Comparison of ENCODE assay signal across 8 mouse cellular contexts in genomic region chr17:55892406-55892955, GRCm38 (mm10). TPM values are rescaled to one million over a fixed set of nuclear protein-coding genes. Genes with fewer than 3 reads are reported as not detected.
A peak's percentile ranks its signal among the peaks of the same experiment; 100 is the strongest.
DNase-seq lines count a peak whose midpoint lies in the region; ATAC-seq and TF ChIP-seq lines count a peak whose summit lies in the region.
"Not testable (repeated sequence)": the region's sequence is repeated elsewhere in the genome, so short reads cannot be mapped to it uniquely, and the experiment has no call there.

No protein-coding gene starts in this region.

- H3K27me3 ChIP-seq in heart, embryonic 15.5 days; limb, embryonic 15.5 days; midbrain, embryonic 10.5 days (ENCODE audit: low read depth, poor library complexity, severe bottlenecking): not testable (repeated sequence)

- H3K27ac ChIP-seq in bone marrow macrophage, adult 2 months (ENCODE audit: insufficient read depth, low read depth, low read length), result peak overlapping the region; percentile 54
- not testable (repeated sequence) for H3K27ac ChIP-seq in embryonic fibroblast, embryonic 13.5 days (ENCODE audit: insufficient read depth, low read length)
- H3K27ac ChIP-seq in heart, embryonic 15.5 days, result peak overlapping the region; percentile 86
- peak overlapping the region; percentile 61; the same call in 1 of the 2 replicates for H3K27ac ChIP-seq in limb, embryonic 15.5 days
- peak overlapping the region; percentile 84 for H3K27ac ChIP-seq in midbrain, embryonic 10.5 days (replicated peaks)

- 6% methylated on average over 6 of the region's 8 CpGs for WGBS in heart, embryonic 15.5 days
- WGBS in limb, embryonic 15.5 days, result 8% methylated on average over 6 of the region's 8 CpGs
- 14% methylated on average over 7 of the region's 8 CpGs for WGBS in midbrain, embryonic 10.5 days

- not testable (repeated sequence) for TF ChIP-seq CTCF in bone marrow macrophage, adult 2 months (IDR thresholded peaks at IDR 0.05; ENCODE audit: low read depth, low read length); embryonic fibroblast, embryonic 13.5 days (IDR thresholded peaks at IDR 0.05; ENCODE audit: borderline replicate concordance, insufficient read depth, low read length)

- not testable (repeated sequence) for H3K4me1 ChIP-seq in bone marrow macrophage, adult 2 months (ENCODE audit: control insufficient read depth, insufficient read depth, low read length); embryonic fibroblast, embryonic 13.5 days (ENCODE audit: control insufficient read depth, insufficient read depth, low read length); heart, embryonic 15.5 days (replicated peaks); limb, embryonic 15.5 days
- peaks cover 12% of the 10 kb centered on the region for H3K4me1 ChIP-seq in midbrain, embryonic 10.5 days

- H3K9ac ChIP-seq in heart, embryonic 15.5 days, result peak overlapping the region; percentile 31; the same call in 1 of the 2 replicates
- not testable (repeated sequence) for H3K9ac ChIP-seq in limb, embryonic 15.5 days

- peaks cover 18% of the 10 kb centered on the region for H3K36me3 ChIP-seq in heart, embryonic 15.5 days
- H3K36me3 ChIP-seq in limb, embryonic 15.5 days, result not testable (repeated sequence)
- peaks cover 24% of the 10 kb centered on the region for H3K36me3 ChIP-seq in midbrain, embryonic 10.5 days

- not testable (repeated sequence) for ATAC-seq in heart, embryonic 15.5 days (replicated peaks; ENCODE audit: insufficient number of reproducible peaks, insufficient read depth, low FRiP score, low read depth); limb, embryonic 15.5 days (ENCODE audit: insufficient number of reproducible peaks, low FRiP score, low TSS enrichment, low read depth)

- peak overlapping the region; percentile 79 for H3K4me3 ChIP-seq in bone marrow macrophage, adult 2 months (ENCODE audit: insufficient read depth, low read length)
- peak overlapping the region; percentile 57 for H3K4me3 ChIP-seq in embryonic fibroblast, embryonic 13.5 days (ENCODE audit: insufficient read depth, low read length)
- H3K4me3 ChIP-seq in heart, embryonic 15.5 days, result peak overlapping the region; percentile 58
- H3K4me3 ChIP-seq in limb, embryonic 15.5 days, result peak overlapping the region; percentile 53
- peak overlapping the region; percentile 55 for H3K4me3 ChIP-seq in midbrain, embryonic 10.5 days

- H3K4me2 ChIP-seq in heart, embryonic 15.5 days, result peak overlapping the region; percentile 62
- H3K4me2 ChIP-seq in limb, embryonic 15.5 days, result peak overlapping the region; percentile 40

- DNase-seq in 3T3-L1 (ENCODE audit: low read depth, low spot score), result peak; percentile 23
- DNase-seq in kidney, adult 18-20 months, result peak; percentile 69
- DNase-seq in midbrain, embryonic 10.5 days (ENCODE audit: low spot score), result not testable (repeated sequence)
- peak; percentile 18 to 22 for DNase-seq in right cerebral cortex, postnatal 36 days (ENCODE audit: low spot score in 2 of 2)

- H3K9me3 ChIP-seq in heart, embryonic 15.5 days (replicated peaks); limb, embryonic 15.5 days; midbrain, embryonic 10.5 days (replicated peaks): not testable (repeated sequence)

- TF ChIP-seq POLR2A in bone marrow macrophage, adult 2 months (IDR thresholded peaks at IDR 0.05; ENCODE audit: borderline replicate concordance, low read depth, low read length); embryonic fibroblast, embryonic 13.5 days (IDR thresholded peaks at IDR 0.05; ENCODE audit: low read depth, low read length): not testable (repeated sequence)

RNA-seq across cellular contexts. Expression of gene Zfp959, which starts 0.6 kb away (rescaled TPM):
- 8.7 and 11.8 TPM in 2 replicates for polyA plus RNA-seq in bone marrow macrophage, adult 2 months (2012; ENCODE audit: insufficient read depth, insufficient read length, missing spikeins)
- 5.8 and 10.1 TPM in 2 replicates for polyA plus RNA-seq in embryonic fibroblast, embryonic 13.5 days (2011; ENCODE audit: insufficient read length, low read depth, missing spikeins)
- polyA plus RNA-seq in heart, embryonic 15.5 days (2015; fragmentation: Nextera tagmentation; extraction: Ambion mirVana), result 6.8 and 8.8 TPM in 2 replicates
- polyA plus RNA-seq in limb, embryonic 15.5 days (2015; fragmentation: Nextera tagmentation; extraction: Ambion mirVana), result 13.5 and 14.4 TPM in 2 replicates
- 12.9 and 14.8 TPM in 2 replicates for polyA plus RNA-seq in midbrain, embryonic 10.5 days (2016; fragmentation: Nextera tagmentation; extraction: Ambion mirVana)

RNA-seq across cellular contexts. Expression of gene Zfp119a, which starts 13.8 kb away (rescaled TPM):
- 4.2 TPM in 2 replicates for polyA plus RNA-seq in bone marrow macrophage, adult 2 months (2012; ENCODE audit: insufficient read depth, insufficient read length, missing spikeins)
- polyA plus RNA-seq in embryonic fibroblast, embryonic 13.5 days (2011; ENCODE audit: insufficient read length, low read depth, missing spikeins), result 3.8 and 5.6 TPM in 2 replicates
- polyA plus RNA-seq in heart, embryonic 15.5 days (2015; fragmentation: Nextera tagmentation; extraction: Ambion mirVana), result 5.7 and 6.0 TPM in 2 replicates
- polyA plus RNA-seq in limb, embryonic 15.5 days (2015; fragmentation: Nextera tagmentation; extraction: Ambion mirVana), result 10.0 TPM in 2 replicates
- 8.5 and 10.3 TPM in 2 replicates for polyA plus RNA-seq in midbrain, embryonic 10.5 days (2016; fragmentation: Nextera tagmentation; extraction: Ambion mirVana)

RNA-seq across cellular contexts. Expression of gene Zfp119b, which starts 56.8 kb away (rescaled TPM):
- polyA plus RNA-seq in bone marrow macrophage, adult 2 months (2012; ENCODE audit: insufficient read depth, insufficient read length, missing spikeins), result 5.7 and 7.9 TPM in 2 replicates
- 4.6 and 5.4 TPM in 2 replicates for polyA plus RNA-seq in embryonic fibroblast, embryonic 13.5 days (2011; ENCODE audit: insufficient read length, low read depth, missing spikeins)
- 4.3 and 5.5 TPM in 2 replicates for polyA plus RNA-seq in heart, embryonic 15.5 days (2015; fragmentation: Nextera tagmentation; extraction: Ambion mirVana)
- polyA plus RNA-seq in limb, embryonic 15.5 days (2015; fragmentation: Nextera tagmentation; extraction: Ambion mirVana), result 6.9 and 9.1 TPM in 2 replicates
- polyA plus RNA-seq in midbrain, embryonic 10.5 days (2016; fragmentation: Nextera tagmentation; extraction: Ambion mirVana), result 5.4 and 5.8 TPM in 2 replicates

RNA-seq across cellular contexts. Expression of gene Ebi3, which starts 60.0 kb away (rescaled TPM):
- polyA plus RNA-seq in bone marrow macrophage, adult 2 months (2012; ENCODE audit: insufficient read depth, insufficient read length, missing spikeins), result 190 and 214 TPM in 2 replicates
- not detected in 2 replicates for polyA plus RNA-seq in embryonic fibroblast, embryonic 13.5 days (2011; ENCODE audit: insufficient read length, low read depth, missing spikeins)
- polyA plus RNA-seq in heart, embryonic 15.5 days (2015; fragmentation: Nextera tagmentation; extraction: Ambion mirVana), result 0.87 and 2.2 TPM in 2 replicates
- 3.3 and 3.8 TPM in 2 replicates for polyA plus RNA-seq in limb, embryonic 15.5 days (2015; fragmentation: Nextera tagmentation; extraction: Ambion mirVana)
- 2.1 and 2.3 TPM in 2 replicates for polyA plus RNA-seq in midbrain, embryonic 10.5 days (2016; fragmentation: Nextera tagmentation; extraction: Ambion mirVana)
